Mouse (Mus musculus): ENCODE measurements around the gene Tesk1.

DNA sequence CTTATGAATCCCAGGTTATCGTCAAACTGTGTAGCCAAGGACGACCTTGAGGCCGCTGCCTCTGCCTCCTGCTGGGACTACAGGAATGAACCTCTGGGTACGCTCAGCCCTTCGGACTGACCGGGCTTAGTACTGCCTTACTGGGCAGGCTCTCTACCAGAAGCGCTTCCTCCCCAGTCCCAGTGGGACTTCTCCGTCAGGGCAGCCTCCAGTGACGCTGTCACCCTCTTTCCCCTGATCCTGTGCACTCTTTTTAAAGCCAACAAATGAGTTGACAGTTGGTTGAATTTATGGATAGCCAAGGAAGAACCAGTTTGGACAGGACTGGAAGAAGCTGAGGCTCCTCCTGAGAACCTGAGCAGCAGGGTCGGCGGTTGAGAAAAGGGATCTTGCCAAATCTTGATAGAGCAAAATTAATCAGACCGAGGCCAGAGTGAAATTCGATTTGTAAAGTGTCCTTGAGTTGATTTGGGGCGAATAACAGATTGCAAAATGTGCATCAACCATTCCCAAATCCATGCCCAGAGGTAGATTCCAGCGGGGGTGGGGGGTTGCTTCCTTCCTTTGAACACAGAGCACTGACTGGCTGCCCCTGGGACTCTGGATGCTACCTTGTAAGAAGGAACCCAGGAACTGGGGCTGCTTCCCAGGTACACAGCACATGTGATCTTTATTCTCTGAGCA lies 22.6 kb upstream of the Tesk1 start:
- TF ChIP-seq RCOR1 (conservative IDR thresholded peaks at IDR 0.05; ENCODE audit: low read depth, low read length) (no peak), MEF2A (IDR thresholded peaks at IDR 0.05; ENCODE audit: borderline replicate concordance, low read depth, low read length) (no peak), CTCF (conservative IDR thresholded peaks at IDR 0.05 in 1 of 2, IDR thresholded peaks at IDR 0.05 in 1 of 2; ENCODE audit: low read depth in 2 of 2, low read length in 2 of 2) (no peak)
